Mouse (Mus musculus) right cerebral cortex, postnatal 36 days (tissue): ENCODE measurements around the gene Atg4c.

ENCODE experiments used
- DNase-seq, 2 experiments: peaks; one replicate each; pipeline ENCODE4 v3.0.0; 2022; ENCODE audit warnings: low spot score in 2 of 2, mixed read lengths in 1 of 2

Gene Atg4c

GRCm38 (mm10) chr4:99186412-99187125, 7.2 kb upstream of the Atg4c start:
- DNase-seq: no peak

- DNase-seq: no peak
Measured at GRCm38 (mm10) chr4:99192640-99193039, 1.1 kb upstream of the Atg4c start.

- DNase-seq: no peak
Measured at GRCm38 (mm10) chr4:99193214-99193613, 520 bp upstream of the Atg4c start.

- DNase-seq: no peak
Measured at GRCm38 (mm10) chr4:99194826-99195225, 1.1 kb downstream of the Atg4c start.

GRCm38 (mm10) chr4:99198721-99199120, 5.0 kb downstream of the Atg4c start:
- no peak for DNase-seq

GRCm38 (mm10) chr4:99199757-99200251, 6.1 kb downstream of the Atg4c start:
- DNase-seq: no peak

- DNase-seq: no peak
Measured at GRCm38 (mm10) chr4:99200383-99201136, 6.8 kb downstream of the Atg4c start.

- DNase-seq: no peak
Measured at GRCm38 (mm10) chr4:99205773-99206172, 12.0 kb downstream of the Atg4c start.

- DNase-seq: no peak
Measured at GRCm38 (mm10) chr4:99206356-99206755, 12.6 kb downstream of the Atg4c start.

- no peak for DNase-seq
Measured at GRCm38 (mm10) chr4:99210087-99210486, 16.4 kb downstream of the Atg4c start.

- DNase-seq: no peak
Measured at GRCm38 (mm10) chr4:99211606-99212005, 17.9 kb downstream of the Atg4c start.

GRCm38 (mm10) chr4:99213123-99213522, 19.4 kb downstream of the Atg4c start:
- DNase-seq: no peak

GRCm38 (mm10) chr4:99222221-99222620, 28.5 kb downstream of the Atg4c start:
- DNase-seq: no peak

GRCm38 (mm10) chr4:99224790-99225189, 31.1 kb downstream of the Atg4c start:
- DNase-seq: no peak

GRCm38 (mm10) chr4:99227226-99227625, 33.5 kb downstream of the Atg4c start:
- DNase-seq: no peak

GRCm38 (mm10) chr4:99229371-99229770, 35.6 kb downstream of the Atg4c start:
- no peak for DNase-seq

- DNase-seq: no peak
Measured at GRCm38 (mm10) chr4:99235203-99235856, 41.6 kb downstream of the Atg4c start.

GRCm38 (mm10) chr4:99238305-99238704, 44.6 kb downstream of the Atg4c start:
- DNase-seq: no peak

- DNase-seq: no peak
Measured at GRCm38 (mm10) chr4:99241674-99242073, 47.9 kb downstream of the Atg4c start.

GRCm38 (mm10) chr4:99249358-99249757, 55.6 kb downstream of the Atg4c start:
- DNase-seq: no peak

- no peak for DNase-seq
Measured at GRCm38 (mm10) chr4:99249826-99250225, 56.1 kb downstream of the Atg4c start.

- DNase-seq: no peak
Measured at GRCm38 (mm10) chr4:99252957-99253356, 59.2 kb downstream of the Atg4c start.

GRCm38 (mm10) chr4:99263191-99263590, 69.5 kb downstream of the Atg4c start:
- no peak for DNase-seq
